Mouse (Mus musculus): ENCODE data around the gene Pbld1.

DNA sequence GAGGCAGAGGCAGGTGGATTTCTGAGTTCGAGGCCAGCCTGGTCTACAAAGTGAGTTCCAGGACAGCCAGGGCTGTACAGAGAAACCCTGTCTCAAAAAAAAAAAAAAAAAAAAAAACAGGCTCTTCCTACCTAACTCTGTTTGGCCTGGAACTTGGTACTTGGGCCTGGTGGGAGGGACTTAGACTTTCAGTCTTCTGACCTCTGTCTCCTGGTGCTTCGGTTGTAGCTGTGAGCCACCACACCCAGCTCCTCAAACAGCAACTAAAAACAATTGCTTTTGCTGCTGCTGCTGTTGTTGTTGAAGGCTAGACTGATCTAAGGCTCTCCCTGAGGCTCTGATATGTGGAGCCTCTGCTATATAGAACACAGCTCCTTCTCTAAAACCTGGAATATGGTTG lies 10.9 kb upstream of the Pbld1 start:
- TF ChIP-seq CTCF (IDR thresholded peaks at IDR 0.05; ENCODE audit: low read depth) (no peak), EP300 (IDR thresholded peaks at IDR 0.05; ENCODE audit: low read depth) (no peak)

Measured in liver, embryonic 14.5 days (tissue).